Mouse (Mus musculus) small intestine, adult 2 months (tissue): ENCODE data around the gene Satb2.

Source experiments
- CTCF ChIP-seq: fragments of 200-500 bp; IDR thresholded peaks from 2 replicates; pipeline ENCODE4 v1.5.1; 2012; ENCODE audit warnings: low read depth, mild to moderate bottlenecking, control low read depth, inconsistent platforms, low read length, moderate library complexity, mixed read lengths; ENCODE audit not compliant: insufficient replicate concordance, insufficient read length; ENCODE audit errors: extremely low read depth
- POLR2A ChIP-seq: fragments of 200-500 bp; IDR thresholded peaks from 2 replicates; pipeline ENCODE4 v1.6.1; 2012; ENCODE audit warnings: low read depth, mild to moderate bottlenecking, control low read depth, inconsistent platforms, low read length, moderate library complexity

- TF ChIP-seq POLR2A (no peak), CTCF (no peak)
Observed at GRCm38 (mm10) chr1:56761512-56761911, 216.9 kb downstream of the Satb2 start.
